Mouse (Mus musculus) E14TG2a.4 (cell line): ENCODE data around the gene Tm2d3.

Source experiments
- H3K27me3 ChIP-seq: 2 replicates; pipeline ENCODE4 v1.6.1; 2014; ENCODE audit warnings: low read length, control low read depth; ENCODE audit not compliant: insufficient read depth
- H3K36me3 ChIP-seq: 2 replicates; pipeline ENCODE4 v1.6.1; 2014; ENCODE audit warnings: low read length, control low read depth; ENCODE audit not compliant: insufficient read depth
- H3K4me1 ChIP-seq: replicated peaks from 2 replicates; pipeline ENCODE4 v1.6.1; 2014; ENCODE audit warnings: low read depth, low read length, control low read depth
- H3K4me3 ChIP-seq: replicated peaks from 2 replicates; pipeline ENCODE4 v1.5.1; 2014; ENCODE audit warnings: mild to moderate bottlenecking, low read length
- H3K9me3 ChIP-seq: 2 replicates; pipeline ENCODE4 v1.6.1; 2014; ENCODE audit warnings: low read length, control low read depth
- CTCF ChIP-seq: conservative IDR thresholded peaks from 2 replicates; pipeline ENCODE4 v1.5.1; 2014; ENCODE audit warnings: low read length
- NANOG ChIP-seq: IDR thresholded peaks from 2 replicates; pipeline ENCODE4 v1.6.1; 2014; ENCODE audit warnings: borderline replicate concordance, low read length, mixed read lengths
- POU5F1 ChIP-seq: IDR thresholded peaks from 2 replicates; pipeline ENCODE4 v1.6.1; 2014; ENCODE audit warnings: low read length, borderline replicate concordance

Gene Tm2d3

DNA sequence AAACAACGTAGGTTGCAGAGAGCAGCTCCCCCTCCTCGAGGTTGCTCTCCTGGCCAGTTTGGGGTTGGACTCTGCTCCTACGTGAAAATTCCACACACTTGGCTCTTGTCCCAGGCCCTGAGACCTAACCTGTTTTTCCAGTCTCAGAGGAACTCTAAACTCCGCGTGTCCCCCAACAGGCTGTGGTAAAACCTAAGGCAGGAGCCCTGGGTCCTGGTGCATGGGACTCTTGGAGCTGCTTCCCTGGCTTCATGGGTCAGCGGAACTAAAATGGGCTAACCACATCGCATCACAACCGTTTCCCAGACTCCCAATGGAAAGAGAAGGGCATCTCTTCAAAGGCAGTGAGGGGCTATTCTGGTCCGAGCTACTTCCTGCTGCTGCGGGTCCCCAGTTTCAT is 1.9 kb downstream of the Tm2d3 start:
- peaks cover 44% of the 10 kb centered on the region for H3K4me1 ChIP-seq
- TF ChIP-seq NANOG: no peak
- no peak for TF ChIP-seq POU5F1
- TF ChIP-seq CTCF: no peak
- H3K9me3 ChIP-seq: no peaks in the 10 kb centered on the region
- peak overlapping the region; percentile 87 for H3K4me3 ChIP-seq
- no peaks in the 10 kb centered on the region for H3K27me3 ChIP-seq
- H3K36me3 ChIP-seq: peaks cover 32% of the 10 kb centered on the region

GRCm38 (mm10) chr7:65693301-65693821 is 2.4 kb downstream of the Tm2d3 start:
- TF ChIP-seq POU5F1 (no peak), NANOG (no peak), CTCF (no peak)
- Histone ChIP-seq H3K36me3 (peaks cover 37% of the 10 kb centered on the region), H3K4me3 (peak overlapping the region; percentile 87), H3K9me3 (no peaks in the 10 kb centered on the region), H3K27me3 (no peaks in the 10 kb centered on the region), H3K4me1 (peaks cover 44% of the 10 kb centered on the region)

- Histone ChIP-seq H3K27me3 (no peaks in the 10 kb centered on the region), H3K4me1 (peaks cover 54% of the 10 kb centered on the region), H3K4me3 (no peak overlapping the region), H3K36me3 (peaks cover 64% of the 10 kb centered on the region), H3K9me3 (no peaks in the 10 kb centered on the region)
- no peak for TF ChIP-seq POU5F1
- TF ChIP-seq CTCF: peak; percentile 50
Observed at GRCm38 (mm10) chr7:65696450-65696849, 5.5 kb downstream of the Tm2d3 start.

- Histone ChIP-seq H3K36me3 (peaks cover 51% of the 10 kb centered on the region), H3K9me3 (no peaks in the 10 kb centered on the region), H3K4me1 (peaks cover 39% of the 10 kb centered on the region), H3K27me3 (no peaks in the 10 kb centered on the region), H3K4me3 (no peak overlapping the region)
- no peak for TF ChIP-seq CTCF
- TF ChIP-seq NANOG: no peak
- no peak for TF ChIP-seq POU5F1
Observed at GRCm38 (mm10) chr7:65702076-65702475, 11.1 kb downstream of the Tm2d3 start.

GRCm38 (mm10) chr7:65704818-65705242 is 13.9 kb downstream of the Tm2d3 start:
- H3K4me1 ChIP-seq: peaks cover 49% of the 10 kb centered on the region
- no peak overlapping the region for H3K4me3 ChIP-seq
- TF ChIP-seq POU5F1: no peak
- TF ChIP-seq CTCF: peak; percentile 84
- no peak for TF ChIP-seq NANOG
- peaks cover 25% of the 10 kb centered on the region for H3K36me3 ChIP-seq
- H3K9me3 ChIP-seq: no peaks in the 10 kb centered on the region
- H3K27me3 ChIP-seq: no peaks in the 10 kb centered on the region

- Histone ChIP-seq H3K4me1 (peaks cover 65% of the 10 kb centered on the region), H3K27me3 (no peaks in the 10 kb centered on the region), H3K36me3 (no peaks in the 10 kb centered on the region), H3K4me3 (peak overlapping the region; percentile 27; the same call in 1 of the 2 replicates), H3K9me3 (no peaks in the 10 kb centered on the region)
- TF ChIP-seq NANOG (no peak), POU5F1 (no peak), CTCF (no peak)
Observed at GRCm38 (mm10) chr7:65708506-65708905, 17.5 kb downstream of the Tm2d3 start.

GRCm38 (mm10) chr7:65710301-65710700 is 19.3 kb downstream of the Tm2d3 start:
- Histone ChIP-seq H3K27me3 (no peaks in the 10 kb centered on the region), H3K4me1 (peaks cover 63% of the 10 kb centered on the region), H3K36me3 (no peaks in the 10 kb centered on the region), H3K4me3 (no peak overlapping the region), H3K9me3 (no peaks in the 10 kb centered on the region)
- TF ChIP-seq CTCF: no peak
- TF ChIP-seq NANOG: peak; percentile 95
- TF ChIP-seq POU5F1: no peak

DNA sequence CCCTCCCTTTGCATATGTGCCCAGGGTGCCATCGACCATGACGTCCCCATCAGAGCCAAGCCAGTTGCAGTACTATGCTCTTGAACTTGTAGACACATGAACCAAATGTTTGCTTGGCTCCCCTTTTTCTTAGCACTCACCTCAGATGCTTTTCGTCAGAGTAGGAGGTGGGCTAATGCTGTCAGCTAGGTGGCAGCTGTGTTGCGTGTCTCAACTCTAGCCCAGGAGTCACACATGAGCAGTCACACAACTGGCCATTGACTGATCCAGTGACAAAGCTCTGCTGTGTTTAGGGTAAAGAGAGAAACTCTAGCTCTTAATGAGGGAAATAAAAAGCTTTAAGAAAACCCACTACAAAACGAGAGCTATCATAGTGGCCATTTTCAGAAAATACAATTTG is 22.8 kb downstream of the Tm2d3 start:
- TF ChIP-seq CTCF: no peak
- TF ChIP-seq NANOG: no peak
- no peak for TF ChIP-seq POU5F1
- H3K4me1 ChIP-seq: peaks cover 39% of the 10 kb centered on the region
- no peak overlapping the region for H3K4me3 ChIP-seq
- H3K36me3 ChIP-seq: no peaks in the 10 kb centered on the region
- H3K27me3 ChIP-seq: no peaks in the 10 kb centered on the region
- H3K9me3 ChIP-seq: no peaks in the 10 kb centered on the region

GRCm38 (mm10) chr7:65714304-65714703 is 23.3 kb downstream of the Tm2d3 start:
- Histone ChIP-seq H3K4me3 (no peak overlapping the region), H3K36me3 (no peaks in the 10 kb centered on the region), H3K9me3 (no peaks in the 10 kb centered on the region), H3K4me1 (peaks cover 34% of the 10 kb centered on the region), H3K27me3 (no peaks in the 10 kb centered on the region)
- no peak for TF ChIP-seq POU5F1
